Mouse (Mus musculus) myocyte (in vitro differentiated cells): ENCODE data around the gene Tmem251. TPM values are rescaled to one million over a fixed set of nuclear protein-coding genes. Genes with fewer than 3 reads are reported as not detected.

Experiments
- H3K27me3 ChIP-seq: one replicate; pipeline ENCODE4 v1.6.1; 2011; ENCODE audit not compliant: control insufficient read depth, insufficient read depth, insufficient read length
- H3K36me3 ChIP-seq: one replicate; pipeline ENCODE4 v1.6.1; 2011; ENCODE audit not compliant: control insufficient read depth, insufficient read depth
- H3K4me2 ChIP-seq: one replicate; pipeline ENCODE4 v1.6.1; 2011; ENCODE audit warnings: low read depth, control low read depth
- H3K4me3 ChIP-seq: one replicate; pipeline ENCODE4 v1.5.1; 2011; ENCODE audit warnings: mild to moderate bottlenecking, control low read depth, moderate library complexity
- H3K79me2 ChIP-seq: one replicate; pipeline ENCODE4 v1.6.1; 2011; ENCODE audit not compliant: control insufficient read depth, insufficient read depth
- H3ac ChIP-seq: one replicate; pipeline ENCODE4 v1.6.1; 2011; ENCODE audit not compliant: control insufficient read depth, insufficient read length
- CEBPB ChIP-seq: IDR thresholded peaks from 2 replicates; pipeline ENCODE4 v1.6.1; 2011; ENCODE audit warnings: mild to moderate bottlenecking, moderate library complexity; ENCODE audit not compliant: poor library complexity, insufficient read depth, severe bottlenecking
- E2F4 ChIP-seq: IDR thresholded peaks from one replicate; pipeline ENCODE4 v1.6.1; 2011; ENCODE audit warnings: mild to moderate bottlenecking, control low read depth, moderate library complexity; ENCODE audit not compliant: insufficient read depth
- MAX ChIP-seq: IDR thresholded peaks from one replicate; pipeline ENCODE4 v1.6.1; 2011; ENCODE audit warnings: low read depth, mild to moderate bottlenecking, control low read depth
- MYOD1 ChIP-seq, 3 experiments: IDR thresholded peaks; one replicate each; pipeline ENCODE4 v1.6.1; 2011; ENCODE audit warnings: control low read depth in 2 of 3, low read depth in 2 of 3, mild to moderate bottlenecking in 2 of 3, moderate library complexity in 1 of 3; ENCODE audit not compliant: insufficient read length in 2 of 3, control insufficient read depth in 1 of 3
- MYOG ChIP-seq, 3 experiments: IDR thresholded peaks; one replicate each; pipeline ENCODE4 v1.6.1; 2011; ENCODE audit warnings: control low read depth in 2 of 3, low read depth in 2 of 3, mild to moderate bottlenecking in 2 of 3; ENCODE audit not compliant: insufficient read length in 2 of 3, control insufficient read depth in 1 of 3, insufficient read depth in 1 of 3
- POLR2A ChIP-seq: IDR thresholded peaks from one replicate; pipeline ENCODE4 v1.6.1; 2011; ENCODE audit warnings: low read depth, mild to moderate bottlenecking, control low read depth, moderate library complexity; ENCODE audit not compliant: insufficient read length
- POLR2AphosphoS2 ChIP-seq: IDR thresholded peaks from one replicate; pipeline ENCODE4 v1.6.1; 2011; ENCODE audit warnings: low read depth, control low read depth; ENCODE audit not compliant: insufficient read length
- REST ChIP-seq: IDR thresholded peaks from one replicate; pipeline ENCODE4 v1.6.1; 2011; ENCODE audit warnings: mild to moderate bottlenecking, control low read depth, moderate library complexity; ENCODE audit not compliant: insufficient read depth, insufficient read length
- SRF ChIP-seq: IDR thresholded peaks from one replicate; pipeline ENCODE4 v1.6.1; 2011; ENCODE audit warnings: low read depth; ENCODE audit not compliant: control insufficient read depth, insufficient read length
- TCF12 ChIP-seq: IDR thresholded peaks from one replicate; pipeline ENCODE4 v1.6.1; 2011; ENCODE audit warnings: mild to moderate bottlenecking, control low read depth; ENCODE audit not compliant: poor library complexity, insufficient read depth, severe bottlenecking
- TCF3 ChIP-seq: IDR thresholded peaks from one replicate; pipeline ENCODE4 v1.6.1; 2011; ENCODE audit warnings: low read depth, control low read depth; ENCODE audit not compliant: insufficient read length
- USF1 ChIP-seq: IDR thresholded peaks from one replicate; pipeline ENCODE4 v1.6.1; 2011; ENCODE audit warnings: low read depth, mild to moderate bottlenecking, control low read depth, moderate library complexity
- polyA plus RNA-seq: library from polyadenylated mRNA; unstranded; fragments of >200 nt; fragmentation: generic; extraction: Trizol; gene quantifications from one replicate; pipeline ENCODE4 v1.2.1, GENCODE M21; 2012; ENCODE audit warnings: missing spikeins

The Tmem251 gene
- polyA plus RNA-seq, 1 experiment = 2.9 TPM

GRCm38 (mm10) chr12:102772676-102773075 is 29.1 kb downstream of the Tmem251 start:
- Histone ChIP-seq H3ac (no peak overlapping the region), H3K4me3 (no peak overlapping the region), H3K4me2 (no peak overlapping the region), H3K36me3 (peaks cover 14% of the 10 kb centered on the region), H3K79me2 (no peaks in the 10 kb centered on the region), H3K27me3 (no peaks in the 10 kb centered on the region)
- TF ChIP-seq MYOD1 (IDR thresholded peaks at IDR 0.05; ENCODE audit: control insufficient read depth in 1 of 3, insufficient read length in 2 of 3, low read depth in 2 of 3) = no peak
- no peak for TF ChIP-seq TCF3
- TF ChIP-seq SRF = no peak

GRCm38 (mm10) chr12:102776035-102776434 is 32.5 kb downstream of the Tmem251 start:
- Histone ChIP-seq H3K36me3 (peaks cover 10% of the 10 kb centered on the region), H3K4me3 (no peak overlapping the region), H3K4me2 (no peak overlapping the region), H3K79me2 (no peaks in the 10 kb centered on the region), H3K27me3 (no peaks in the 10 kb centered on the region), H3ac (no peak overlapping the region)
- TF ChIP-seq TCF3 (no peak), MYOG (IDR thresholded peaks at IDR 0.05; ENCODE audit: control insufficient read depth in 1 of 3, insufficient read depth in 1 of 3, insufficient read length in 2 of 3, low read depth in 2 of 3) (no peak), REST (no peak), CEBPB (no peak), TCF12 (no peak), POLR2AphosphoS2 (no peak), USF1 (no peak), MYOD1 (IDR thresholded peaks at IDR 0.05; ENCODE audit: control insufficient read depth in 1 of 3, insufficient read length in 2 of 3, low read depth in 2 of 3) (no peak), MAX (no peak), POLR2A (no peak), E2F4 (no peak), SRF (no peak)

GRCm38 (mm10) chr12:102778151-102778550 is 34.6 kb downstream of the Tmem251 start:
- Histone ChIP-seq H3K4me2 (no peak overlapping the region), H3K79me2 (no peaks in the 10 kb centered on the region), H3K27me3 (no peaks in the 10 kb centered on the region), H3K4me3 (no peak overlapping the region), H3ac (no peak overlapping the region), H3K36me3 (peaks cover 10% of the 10 kb centered on the region)
- TF ChIP-seq TCF12 = no peak
- TF ChIP-seq REST = no peak
- no peak for TF ChIP-seq TCF3
- TF ChIP-seq POLR2A = no peak
- no peak for TF ChIP-seq USF1
- no peak for TF ChIP-seq E2F4
- TF ChIP-seq SRF = no peak
- no peak for TF ChIP-seq MYOG (IDR thresholded peaks at IDR 0.05; ENCODE audit: control insufficient read depth in 1 of 3, insufficient read depth in 1 of 3, insufficient read length in 2 of 3, low read depth in 2 of 3)
- TF ChIP-seq POLR2AphosphoS2 = no peak
- no peak for TF ChIP-seq MYOD1 (IDR thresholded peaks at IDR 0.05; ENCODE audit: control insufficient read depth in 1 of 3, insufficient read length in 2 of 3, low read depth in 2 of 3)
- TF ChIP-seq MAX = no peak
- TF ChIP-seq CEBPB = no peak

- Histone ChIP-seq H3K4me3 (no peak overlapping the region), H3K4me2 (no peak overlapping the region), H3ac (no peak overlapping the region), H3K36me3 (peaks cover 10% of the 10 kb centered on the region), H3K27me3 (no peaks in the 10 kb centered on the region), H3K79me2 (no peaks in the 10 kb centered on the region)
- TF ChIP-seq MYOG (IDR thresholded peaks at IDR 0.05; ENCODE audit: control insufficient read depth in 1 of 3, insufficient read depth in 1 of 3, insufficient read length in 2 of 3, low read depth in 2 of 3) (no peak), SRF (no peak), POLR2AphosphoS2 (no peak), POLR2A (no peak), MYOD1 (IDR thresholded peaks at IDR 0.05; ENCODE audit: control insufficient read depth in 1 of 3, insufficient read length in 2 of 3, low read depth in 2 of 3) (no peak), MAX (no peak), REST (no peak), E2F4 (no peak), CEBPB (no peak), USF1 (no peak)
Measured at GRCm38 (mm10) chr12:102779452-102779851, 35.9 kb downstream of the Tmem251 start.

GRCm38 (mm10) chr12:102782841-102783240 is 39.3 kb downstream of the Tmem251 start:
- H3K79me2 ChIP-seq = no peaks in the 10 kb centered on the region
- H3K36me3 ChIP-seq = peaks cover 28% of the 10 kb centered on the region
- no peak overlapping the region for H3K4me3 ChIP-seq

More at GRCm38 (mm10) chr12:102782841-102783240, 39.3 kb downstream of the Tmem251 start:
- TF ChIP-seq REST (no peak), POLR2A (no peak), POLR2AphosphoS2 (no peak), TCF3 (no peak), TCF12 (no peak), CEBPB (no peak), MYOD1 (IDR thresholded peaks at IDR 0.05; ENCODE audit: control insufficient read depth in 1 of 3, insufficient read length in 2 of 3, low read depth in 2 of 3) (no peak), SRF (no peak), E2F4 (no peak)
- no peaks in the 10 kb centered on the region for H3K27me3 ChIP-seq
- no peak overlapping the region for H3K4me2 ChIP-seq
- H3ac ChIP-seq = no peak overlapping the region
